Mouse (Mus musculus): ENCODE measurements around the gene Slc24a3.

Slc24a3 gene

DNA sequence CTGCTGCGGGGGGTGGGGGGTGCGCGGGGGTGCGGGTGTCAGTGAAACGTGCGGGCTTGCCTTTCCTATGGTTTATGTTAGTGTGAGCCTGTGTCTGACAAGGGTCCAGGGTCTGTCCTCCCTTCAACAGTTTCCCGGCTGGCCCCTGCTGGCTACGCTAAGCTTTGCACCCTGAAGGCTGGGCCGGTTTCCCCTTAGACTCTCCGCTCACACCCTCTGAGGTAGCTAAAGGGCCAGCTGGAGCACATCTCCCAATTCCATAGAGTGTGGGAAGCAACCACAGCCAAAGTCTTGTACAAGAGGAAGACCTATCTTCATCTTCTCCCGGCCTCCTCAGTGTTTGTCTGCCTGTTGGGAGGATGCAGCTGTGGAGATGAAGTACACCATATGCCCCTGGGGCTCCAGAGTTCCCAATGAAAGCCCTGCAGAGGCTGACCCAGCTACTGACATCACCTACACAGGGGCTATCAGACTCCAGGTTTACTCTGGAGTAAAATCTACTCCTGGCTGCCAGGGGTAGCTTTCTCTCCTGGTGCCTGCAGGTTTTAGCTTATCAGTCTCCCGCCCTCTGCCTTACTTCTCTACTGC lies 487.9 kb downstream of the Slc24a3 start:
- no peak for DNase-seq

GRCm38 (mm10) chr2:145656121-145656520 lies 488.6 kb downstream of the Slc24a3 start:
- no peak for DNase-seq

- DNase-seq, result no peak
Measured at GRCm38 (mm10) chr2:145656716-145657115, 489.2 kb downstream of the Slc24a3 start.

GRCm38 (mm10) chr2:145661242-145661641 lies 493.7 kb downstream of the Slc24a3 start:
- DNase-seq, result no peak

- DNase-seq, result peak; percentile 26
Measured at GRCm38 (mm10) chr2:145663899-145664298, 496.3 kb downstream of the Slc24a3 start.

DNA sequence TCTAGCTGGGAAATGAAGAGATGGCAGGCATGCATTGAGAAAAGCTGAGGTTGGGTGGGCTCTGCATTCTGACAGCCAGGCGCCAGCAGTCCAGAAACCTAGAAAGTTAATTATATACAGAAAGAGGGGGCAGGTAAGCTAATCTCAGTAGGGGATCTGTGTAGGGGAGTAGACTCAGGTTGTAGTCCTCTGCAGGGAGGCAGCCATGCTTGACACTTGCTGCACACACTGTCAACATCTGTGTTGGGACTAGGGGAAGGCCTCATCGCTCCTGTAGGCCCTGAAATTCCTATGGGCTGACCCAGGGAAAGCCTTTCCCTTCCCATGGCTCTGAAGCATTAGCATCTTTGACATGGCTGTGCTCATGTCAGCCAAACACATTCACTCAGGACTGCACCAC lies 496.8 kb downstream of the Slc24a3 start:
- peak; percentile 60 for DNase-seq

DNA sequence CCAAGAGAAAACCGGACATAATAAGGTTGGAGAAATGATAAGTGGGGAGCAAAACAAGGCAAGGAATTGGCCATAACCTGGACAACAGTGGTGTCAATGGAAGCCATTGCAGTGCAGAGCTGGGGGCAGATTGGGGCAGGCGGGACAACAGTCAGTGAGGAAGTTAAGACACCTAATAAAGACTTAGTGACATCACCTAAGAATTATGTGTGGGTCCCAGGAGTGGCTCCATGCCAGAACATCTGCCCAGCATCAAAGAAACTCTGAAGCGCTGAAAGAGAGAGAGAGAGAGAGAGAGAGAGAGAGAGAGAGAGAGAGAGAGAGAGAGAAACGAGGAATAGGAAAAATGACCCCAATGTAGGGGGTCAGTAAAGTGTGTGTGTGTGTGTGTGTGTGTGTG lies 500.6 kb downstream of the Slc24a3 start:
- no peak for DNase-seq

DNA sequence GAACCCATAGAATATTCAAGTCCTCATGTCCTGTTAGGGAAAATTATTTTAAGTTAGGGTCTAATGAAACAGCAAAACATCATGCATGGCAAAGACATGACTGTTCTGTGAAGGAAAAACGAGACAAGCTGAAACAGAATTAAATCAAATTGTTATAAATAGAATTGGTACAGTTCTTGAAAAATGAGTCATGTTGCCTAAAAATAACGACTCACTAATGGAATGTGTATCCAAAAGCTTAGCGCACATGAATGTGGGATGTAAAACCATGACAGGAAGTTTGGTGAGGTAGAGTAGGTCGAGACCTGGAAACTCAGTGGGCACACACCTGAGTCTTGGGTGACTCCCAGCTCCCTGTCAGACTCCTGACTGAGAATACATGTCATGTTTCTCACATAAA lies 502.6 kb downstream of the Slc24a3 start:
- DNase-seq, result no peak

DNA sequence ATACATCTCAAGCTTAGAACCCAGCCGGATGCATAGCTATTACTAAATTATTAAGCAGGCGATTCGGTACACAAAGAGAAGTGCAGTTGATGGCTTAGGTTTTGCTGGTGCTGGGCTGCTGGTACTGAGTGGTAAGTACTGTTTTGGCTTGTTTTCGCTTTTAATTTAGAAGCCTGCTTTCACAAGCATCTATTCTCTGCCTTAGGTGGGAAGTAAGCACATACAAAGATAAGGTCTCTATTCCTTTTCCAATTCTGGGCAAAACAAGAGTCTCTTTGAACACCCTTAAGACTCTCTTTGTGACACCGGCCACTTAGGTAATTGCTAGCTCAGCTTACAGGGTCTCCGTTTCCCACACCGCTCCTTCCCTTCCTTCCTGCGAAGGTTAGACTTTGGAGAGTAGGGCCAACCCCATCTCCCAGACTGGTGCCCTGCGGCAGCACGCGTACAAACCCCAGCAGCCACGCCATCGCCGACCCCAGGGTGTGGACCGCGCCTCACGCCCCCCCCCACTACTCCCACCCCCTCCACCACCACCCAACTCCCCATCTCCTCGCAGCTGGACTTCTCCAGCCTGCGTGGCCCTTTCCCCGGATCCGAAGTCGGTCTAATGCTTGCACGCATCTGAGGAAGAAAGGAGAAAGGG lies 507.1 kb downstream of the Slc24a3 start:
- DNase-seq, result no peak

DNA sequence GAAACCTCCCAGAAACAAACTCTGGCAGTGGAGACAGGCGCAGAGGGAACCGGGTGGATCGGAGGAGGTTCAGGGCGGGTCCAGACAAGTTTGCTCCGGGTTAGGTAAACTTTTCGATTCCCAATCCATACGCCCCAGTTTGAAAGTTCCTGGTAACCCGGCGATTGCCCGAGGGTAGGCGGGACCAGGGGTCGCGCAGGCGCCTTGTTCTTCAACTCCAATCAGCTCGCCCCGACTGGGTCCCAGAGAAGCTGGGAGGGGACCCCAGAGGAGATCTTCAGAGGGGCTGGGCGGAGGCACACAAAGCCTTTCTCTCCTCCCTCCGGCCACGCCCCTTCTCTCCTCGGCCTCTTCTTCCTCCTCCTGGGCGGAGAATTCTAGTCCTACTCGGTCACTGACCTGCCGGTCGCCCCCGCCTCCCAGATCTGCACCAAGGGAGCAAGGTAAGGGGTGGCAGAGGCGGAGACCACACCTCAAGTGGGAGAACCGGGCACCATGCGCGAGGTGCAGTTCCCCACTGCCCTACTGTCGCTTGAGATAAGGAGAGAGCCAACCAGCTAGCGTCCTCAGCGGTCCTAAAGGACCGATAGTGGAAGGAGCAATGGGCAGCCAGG lies 507.7 kb downstream of the Slc24a3 start, which contains the start of gene Rin2:
Gene Rin2, plus strand, starts transcription at position 74 of the 614 bp plus-strand sequence.
- DNase-seq, result peak; percentile 86

- peak; percentile 75 for DNase-seq
Measured at GRCm38 (mm10) chr2:145675756-145676543, 508.4 kb downstream of the Slc24a3 start.

GRCm38 (mm10) chr2:145676544-145676925 lies 509.0 kb downstream of the Slc24a3 start:
- DNase-seq, result no peak

- no peak for DNase-seq
Measured at GRCm38 (mm10) chr2:145676936-145677335, 509.4 kb downstream of the Slc24a3 start.

DNA sequence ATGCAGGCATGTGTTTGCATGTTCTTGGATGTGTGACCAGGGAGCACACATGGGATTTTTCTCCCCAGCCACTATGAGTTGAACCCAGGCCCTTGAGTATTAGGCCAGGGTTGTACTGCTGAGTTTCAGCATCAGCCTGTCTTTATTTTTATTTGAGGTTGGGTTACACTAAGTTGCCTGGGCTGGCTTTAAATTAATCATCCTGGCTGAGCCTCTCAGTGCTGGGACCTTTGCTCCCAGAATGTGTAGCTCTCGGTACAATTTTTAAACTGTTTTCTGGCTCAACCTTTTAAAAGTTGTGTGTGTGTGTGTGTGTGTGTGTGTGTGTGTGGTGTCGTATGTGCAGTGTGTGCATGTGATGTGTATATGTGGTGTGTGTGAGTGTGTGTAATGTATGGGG lies 512.6 kb downstream of the Slc24a3 start:
- DNase-seq, result peak; percentile 28

DNA sequence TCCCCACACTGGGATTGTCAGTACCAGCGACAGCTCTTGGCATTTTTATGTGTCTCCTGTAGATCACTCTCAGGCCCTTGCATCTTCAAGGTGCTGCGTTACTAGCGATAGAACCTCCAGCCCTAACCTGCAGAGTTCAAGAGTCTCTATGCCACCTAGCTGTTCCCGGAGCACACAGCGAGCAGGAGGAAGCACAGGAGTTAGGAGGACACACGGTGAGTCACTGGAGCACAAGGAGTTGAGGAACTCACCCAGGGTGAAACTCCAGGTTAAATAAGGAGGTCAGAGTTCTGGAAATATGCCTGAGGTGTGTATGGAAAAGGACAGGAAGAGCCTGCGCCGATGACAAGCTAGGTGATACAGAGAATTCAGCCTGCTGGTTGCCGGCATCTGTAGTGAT lies 513.2 kb downstream of the Slc24a3 start:
- peak; percentile 54 for DNase-seq

- DNase-seq, result no peak
Measured at GRCm38 (mm10) chr2:145681626-145682025, 514.1 kb downstream of the Slc24a3 start.

DNA sequence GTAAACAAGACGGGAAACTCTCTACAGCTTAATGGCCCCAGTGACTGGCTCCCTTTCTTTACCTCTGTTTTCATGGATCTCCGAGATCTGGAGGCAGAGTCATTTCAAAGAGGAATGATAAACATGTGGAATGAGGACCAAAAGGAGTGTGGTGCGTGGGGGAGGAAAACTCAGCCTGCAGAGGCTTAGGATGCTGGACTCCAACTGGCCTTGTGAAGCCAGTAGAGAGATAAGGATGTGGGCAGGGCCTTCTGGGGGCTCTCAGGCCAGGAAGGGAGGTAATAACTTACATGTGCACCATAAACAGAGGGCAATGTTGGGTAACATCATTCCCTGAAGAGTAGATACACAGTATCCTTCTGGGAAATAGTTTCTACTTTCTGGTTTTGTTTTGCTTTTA lies 515.4 kb downstream of the Slc24a3 start:
- no peak for DNase-seq

GRCm38 (mm10) chr2:145683536-145683935 lies 516.0 kb downstream of the Slc24a3 start:
- peak; percentile 83 for DNase-seq

DNA sequence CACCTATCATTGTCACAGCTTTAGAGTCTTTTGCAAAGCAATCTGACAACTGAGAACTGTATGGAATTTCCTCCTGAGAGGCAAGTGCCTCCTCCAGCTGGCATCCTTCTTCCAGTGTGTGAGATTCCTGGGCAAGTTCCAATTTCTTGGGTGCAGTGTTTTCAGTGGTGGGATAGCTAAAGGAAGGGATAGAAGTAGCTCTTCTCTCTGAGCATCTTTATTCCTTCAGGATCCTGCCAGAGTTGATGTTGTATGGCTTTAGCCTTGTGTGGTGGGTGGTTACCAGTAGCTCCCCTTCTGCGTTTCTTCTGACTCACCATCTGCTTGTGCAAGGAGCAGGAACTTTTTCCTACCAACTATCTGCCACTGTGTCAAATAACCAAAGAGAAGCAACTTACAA lies 516.6 kb downstream of the Slc24a3 start:
- DNase-seq, result no peak

DNA sequence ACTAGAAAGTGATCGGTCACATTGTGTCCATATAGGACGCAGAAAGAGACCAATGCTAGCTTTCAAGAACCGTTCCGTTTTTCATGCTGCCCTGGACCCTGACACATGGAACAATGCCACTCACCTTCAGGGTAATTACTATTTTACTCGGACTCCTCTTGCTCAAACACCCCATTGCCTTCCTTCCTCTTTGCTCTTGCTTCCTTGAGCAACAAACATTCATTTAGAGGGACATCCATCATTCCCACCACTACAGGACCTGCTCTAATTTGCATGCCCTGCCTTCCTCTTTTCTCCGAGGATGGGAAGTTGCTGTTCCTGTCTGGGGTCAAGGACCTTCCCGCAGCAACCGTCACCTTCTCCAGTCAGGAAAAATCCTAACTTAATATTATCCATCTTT lies 517.3 kb downstream of the Slc24a3 start:
- DNase-seq, result no peak

DNA sequence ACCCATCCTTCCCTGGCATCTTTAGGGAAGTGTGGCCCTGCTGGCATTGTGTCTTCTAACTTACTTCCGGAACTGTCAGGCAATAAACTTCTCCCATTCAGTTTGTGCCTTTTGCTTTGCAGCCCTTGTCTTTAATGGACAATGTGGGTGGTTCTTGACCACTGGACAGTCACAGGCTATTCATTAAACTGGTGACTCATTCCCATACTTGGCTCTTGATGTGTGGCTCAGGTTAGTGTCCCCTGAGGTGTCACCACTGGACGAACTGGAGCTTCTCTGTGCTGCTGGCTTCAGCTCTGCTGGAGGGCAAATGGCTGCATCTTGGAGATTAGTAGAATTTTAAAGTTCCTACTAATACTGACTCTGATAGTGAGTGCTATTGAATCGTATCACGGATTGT lies 518.5 kb downstream of the Slc24a3 start:
- peak; percentile 43 for DNase-seq

DNA sequence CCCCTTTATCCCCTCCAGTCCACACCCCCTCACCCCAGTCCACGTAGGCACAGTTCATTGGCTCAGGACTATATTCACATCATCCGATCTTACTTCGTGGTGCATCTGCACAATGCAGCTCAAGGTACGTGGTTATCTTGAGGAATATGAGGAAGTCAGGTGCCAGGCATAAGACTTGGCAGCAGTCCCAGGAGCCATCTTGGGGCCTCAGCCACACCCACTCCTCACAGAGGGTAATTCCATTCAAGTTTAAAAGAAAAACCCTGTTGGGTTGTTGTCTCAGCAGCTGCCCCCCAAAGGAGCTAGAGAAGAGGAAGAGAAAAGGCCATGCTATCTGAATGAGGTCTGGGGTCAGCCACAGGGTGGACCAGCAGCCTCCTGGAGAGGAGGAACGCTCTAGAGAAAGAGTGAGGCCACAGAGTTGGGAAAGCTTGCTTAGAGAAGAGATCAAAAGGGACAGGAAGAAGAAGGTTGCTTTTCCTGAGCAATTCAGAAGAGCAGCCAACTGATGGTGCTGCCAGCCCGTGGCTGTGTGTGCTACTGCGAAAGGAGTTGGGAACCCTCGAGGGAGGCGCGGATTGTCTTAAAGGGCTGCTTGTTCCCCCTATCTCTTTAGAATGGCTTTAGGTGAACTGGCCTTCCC lies 523.9 kb downstream of the Slc24a3 start:
- no peak for DNase-seq
